Mouse (Mus musculus): ENCODE measurements around the gene Camkmt.

- TF ChIP-seq CTCF (IDR thresholded peaks at IDR 0.05; ENCODE audit: extremely low read depth, insufficient read length, insufficient replicate concordance, low read depth, low read length): no peak
- TF ChIP-seq POLR2A (IDR thresholded peaks at IDR 0.05; ENCODE audit: low read depth, low read length): no peak
Observed at GRCm38 (mm10) chr17:85393091-85393890, 302.9 kb downstream of the Camkmt start.

Data from small intestine, adult 2 months (tissue).